Mouse (Mus musculus) macrophage (primary cell): ENCODE data around the gene Slc25a10. TPM values are rescaled to one million over a fixed set of nuclear protein-coding genes. Genes with fewer than 3 reads are reported as not detected.
A peak's percentile ranks its signal among the peaks of the same experiment; 100 is the strongest.

Experiments
- H3K27ac ChIP-seq: fragments of 350-480 bp; formaldehyde crosslinking; 2 replicates; pipeline ENCODE4 v1.9.0; 2021
- H3K36me3 ChIP-seq: fragments of 350-480 bp; formaldehyde crosslinking; 2 replicates; pipeline ENCODE4 v1.9.0; 2021; ENCODE audit errors: inconsistent target
- H3K4me3 ChIP-seq: fragments of 350-480 bp; formaldehyde crosslinking; 2 replicates; pipeline ENCODE4 v1.9.0; 2021; ENCODE audit errors: inconsistent target
- H3K79me2 ChIP-seq: fragments of 350-480 bp; formaldehyde crosslinking; 2 replicates; pipeline ENCODE4 v1.9.0; 2021; ENCODE audit errors: inconsistent target
- WGBS: methylation state at CpG from one replicate; pipeline ENCODE4 v1.1.7; 2026; ENCODE audit warnings: inconsistent platforms; ENCODE audit not compliant: missing documents; 5-methylcytosine and 5-hydroxymethylcytosine counted together
- polyA plus RNA-seq: library from polyadenylated mRNA; stranded (reverse); fragments of 250-400 nt; gene quantifications from 3 replicates; pipeline ENCODE4 v1.2.4, GENCODE M21; 2018; ENCODE audit warnings: inconsistent platforms

Slc25a10 gene
- polyA plus RNA-seq, 1 experiment from 2014 or later: 29.6 TPM

DNA sequence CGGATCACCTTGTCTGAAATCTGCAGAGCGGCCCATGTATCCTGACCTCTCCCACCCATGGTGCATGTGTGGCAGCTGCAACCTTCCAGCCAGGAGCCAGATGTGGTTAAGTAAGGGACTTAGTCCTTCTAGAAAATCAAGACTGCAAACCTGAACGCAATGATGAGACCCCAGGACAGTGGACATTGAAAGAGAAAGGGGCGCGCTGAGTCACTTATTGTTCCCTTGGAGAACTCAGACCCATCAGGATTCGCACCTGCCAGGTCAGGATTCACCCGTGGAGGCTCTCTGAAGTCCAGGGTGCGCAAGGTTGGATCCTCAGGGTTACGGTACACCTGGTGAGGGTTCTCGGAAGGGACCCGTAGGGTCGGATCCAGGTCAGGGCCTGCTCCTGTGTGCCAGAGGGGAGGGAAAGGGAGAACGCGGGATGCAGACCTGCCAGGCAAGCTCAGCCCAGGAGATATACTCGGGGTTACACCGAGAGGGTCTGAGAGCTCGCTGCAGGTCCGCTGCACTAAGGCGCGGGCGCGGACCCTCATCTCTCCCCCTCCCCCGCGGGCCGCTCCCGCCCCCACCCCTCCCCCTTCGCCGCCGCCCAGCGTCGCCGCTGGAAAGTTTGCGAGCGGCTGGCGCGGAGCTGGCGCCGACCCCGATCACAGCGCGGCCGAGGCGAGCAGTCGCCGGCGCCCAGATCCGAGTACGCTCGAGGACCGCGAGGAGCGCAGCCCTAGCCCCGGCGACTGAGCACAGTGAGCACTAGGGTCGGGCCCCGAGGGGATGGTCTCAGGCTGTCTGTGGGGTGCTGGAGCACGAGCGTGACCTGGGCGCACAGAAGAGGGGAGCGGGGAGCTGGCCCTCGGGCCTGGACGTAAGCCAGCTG, 38.7 kb downstream of the Slc25a10 start, which contains the start of gene Gcgr:
Gene Gcgr, plus strand, starts transcription at position 615 of the 880 bp plus-strand sequence.
- H3K27ac ChIP-seq: no peak within 1 kb of the TSS
- H3K4me3 ChIP-seq: no peak within 1 kb of the TSS
- 16% methylated on average over 56 of the region's 62 CpGs for WGBS

DNA sequence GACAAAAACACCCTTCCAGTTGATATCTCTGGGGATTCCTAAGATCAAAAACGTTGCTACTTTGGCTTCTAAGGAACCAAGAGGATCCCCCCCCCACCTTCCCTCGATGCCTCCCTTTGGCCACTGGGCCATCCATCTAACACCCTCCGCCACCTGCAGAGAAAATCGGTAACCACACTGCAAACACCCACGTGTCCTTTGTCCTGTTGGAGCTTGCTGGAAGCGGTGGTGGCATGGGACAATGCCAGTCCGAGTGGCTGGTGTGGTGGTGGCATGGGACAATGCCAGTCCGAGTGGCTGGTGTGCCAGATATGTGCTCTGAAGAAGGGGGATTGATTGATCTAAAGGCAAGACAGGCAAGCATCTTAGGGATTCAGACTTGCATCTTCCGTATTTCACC, 40.0 kb downstream of the Slc25a10 start:
- 44% methylated on average over 9 of the region's 9 CpGs for WGBS
- no peak overlapping the region for H3K27ac ChIP-seq
- no peak overlapping the region for H3K4me3 ChIP-seq
- no peaks in the 10 kb centered on the region for H3K79me2 ChIP-seq
- no peaks in the 10 kb centered on the region for H3K36me3 ChIP-seq

More for the DNA sequence above, 38.7 kb downstream of the Slc25a10 start, which contains the start of gene Gcgr:
- H3K79me2 ChIP-seq: no peaks in the 10 kb centered on the region
- H3K36me3 ChIP-seq: no peaks in the 10 kb centered on the region

DNA sequence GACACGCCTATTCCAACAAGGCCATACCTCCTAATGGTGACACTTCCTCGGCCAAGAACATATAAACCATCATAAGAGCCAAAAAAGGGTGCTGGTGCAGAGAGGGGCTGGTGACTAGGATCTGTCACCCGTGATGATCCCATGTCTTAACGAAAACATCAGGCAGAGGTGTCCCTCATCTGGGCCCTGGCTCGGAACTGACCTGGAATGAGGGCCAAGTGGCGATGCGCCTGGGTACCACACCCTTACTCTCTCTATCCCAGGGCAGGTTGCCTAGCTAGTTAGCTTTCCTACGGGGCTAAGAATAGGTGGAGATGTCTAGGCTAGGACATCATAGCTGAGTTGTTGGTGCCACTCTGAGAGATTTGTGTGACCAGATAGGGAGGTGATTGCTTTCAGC, 42.5 kb downstream of the Slc25a10 start:
- WGBS: 96% methylated on average over 8 of the region's 8 CpGs
- H3K4me3 ChIP-seq: no peak overlapping the region
- no peak overlapping the region for H3K27ac ChIP-seq
- no peaks in the 10 kb centered on the region for H3K36me3 ChIP-seq
- H3K79me2 ChIP-seq: no peaks in the 10 kb centered on the region

DNA sequence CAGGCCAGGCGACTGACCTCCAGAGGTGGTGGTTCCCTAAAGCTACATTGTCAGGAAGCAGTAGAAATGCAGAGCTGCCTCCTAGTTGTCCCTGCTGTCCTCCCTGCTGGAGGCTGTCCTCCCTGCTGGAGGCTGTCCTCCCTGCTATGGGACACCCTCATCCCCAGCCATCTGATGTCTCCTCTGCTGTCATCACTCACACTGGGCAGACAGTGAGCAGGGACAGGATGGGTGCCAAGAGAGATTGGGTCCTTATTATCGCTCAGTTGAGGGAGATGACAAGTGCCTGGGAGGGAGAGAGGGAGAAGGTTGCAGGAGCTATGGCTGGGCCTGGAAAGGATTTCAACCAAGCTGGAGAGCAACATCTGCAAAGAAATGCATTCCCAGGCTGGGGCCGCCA, 43.5 kb downstream of the Slc25a10 start:
- Histone ChIP-seq H3K79me2 (no peaks in the 10 kb centered on the region), H3K36me3 (no peaks in the 10 kb centered on the region), H3K4me3 (no peak overlapping the region), H3K27ac (no peak overlapping the region)
- WGBS: 92% methylated on average over 3 of the region's 3 CpGs

DNA sequence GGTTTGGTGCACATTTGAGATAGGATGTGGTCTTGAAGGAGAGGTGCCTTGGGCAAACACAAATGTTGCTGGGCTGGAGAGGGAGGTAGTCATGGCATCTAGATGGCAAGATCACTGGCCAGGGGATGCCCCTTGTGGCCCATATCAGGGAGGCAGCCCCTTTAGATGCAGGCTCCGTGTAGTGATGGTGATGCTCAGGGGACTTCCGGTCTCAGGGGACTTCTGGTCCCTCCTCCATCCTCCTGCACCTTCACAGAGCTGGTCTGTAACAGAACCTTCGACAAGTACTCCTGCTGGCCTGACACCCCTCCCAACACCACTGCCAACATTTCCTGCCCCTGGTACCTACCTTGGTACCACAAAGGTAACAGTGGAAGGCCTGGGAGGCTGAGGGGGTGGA, 44.2 kb downstream of the Slc25a10 start:
- H3K79me2 ChIP-seq: no peaks in the 10 kb centered on the region
- 87% methylated on average over 3 of the region's 3 CpGs for WGBS
- no peaks in the 10 kb centered on the region for H3K36me3 ChIP-seq

DNA sequence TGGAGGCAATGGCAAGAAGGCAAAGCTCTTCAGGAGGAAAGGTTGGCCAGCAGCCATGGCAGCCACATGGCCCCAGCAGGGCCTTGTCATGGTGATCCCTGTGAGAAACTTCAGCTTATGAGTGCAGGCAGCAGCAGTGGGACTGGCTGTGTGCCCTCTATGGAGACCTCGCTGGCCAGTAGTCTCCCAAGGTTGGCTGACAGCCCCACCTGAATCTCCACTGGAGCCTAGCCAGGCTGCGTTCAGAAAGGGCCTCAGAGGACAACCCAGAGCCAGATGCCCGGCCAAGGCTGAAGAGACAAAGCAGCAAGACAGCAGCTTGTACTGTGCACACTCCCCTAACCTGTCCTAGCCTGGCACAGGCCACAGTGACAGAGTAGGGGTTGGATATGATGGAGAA, 46.8 kb downstream of the Slc25a10 start:
- Histone ChIP-seq H3K27ac (no peak overlapping the region), H3K4me3 (no peak overlapping the region), H3K79me2 (no peaks in the 10 kb centered on the region), H3K36me3 (peaks cover 14% of the 10 kb centered on the region; the same call in 1 of the 2 replicates)
- WGBS: 83% methylated on average over 3 of the region's 3 CpGs

More for the DNA sequence above, 44.2 kb downstream of the Slc25a10 start:
- H3K4me3 ChIP-seq: no peak overlapping the region
- no peak overlapping the region for H3K27ac ChIP-seq

DNA sequence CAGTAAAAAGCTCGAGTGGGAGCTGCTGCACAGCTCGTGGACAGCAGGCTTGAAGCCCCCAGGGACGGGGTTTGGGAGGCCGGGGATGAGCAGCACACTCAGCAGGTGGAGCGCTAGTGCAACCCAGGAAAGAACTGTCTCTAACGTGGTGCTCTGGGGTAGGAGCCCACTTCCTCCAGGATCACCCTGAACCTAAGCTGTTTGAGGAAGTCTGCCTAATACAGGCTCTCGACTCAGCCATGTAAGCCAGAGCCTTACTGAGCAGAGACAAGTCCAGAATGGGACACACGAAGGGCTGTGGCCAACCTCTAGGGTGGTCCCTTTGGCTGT, 47.3 kb downstream of the Slc25a10 start:
- H3K36me3 ChIP-seq: peaks cover 19% of the 10 kb centered on the region; the same call in 1 of the 2 replicates
- 17% methylated on average over 8 of the region's 8 CpGs for WGBS
- H3K27ac ChIP-seq: no peak overlapping the region
- no peaks in the 10 kb centered on the region for H3K79me2 ChIP-seq
- H3K4me3 ChIP-seq: no peak overlapping the region

DNA sequence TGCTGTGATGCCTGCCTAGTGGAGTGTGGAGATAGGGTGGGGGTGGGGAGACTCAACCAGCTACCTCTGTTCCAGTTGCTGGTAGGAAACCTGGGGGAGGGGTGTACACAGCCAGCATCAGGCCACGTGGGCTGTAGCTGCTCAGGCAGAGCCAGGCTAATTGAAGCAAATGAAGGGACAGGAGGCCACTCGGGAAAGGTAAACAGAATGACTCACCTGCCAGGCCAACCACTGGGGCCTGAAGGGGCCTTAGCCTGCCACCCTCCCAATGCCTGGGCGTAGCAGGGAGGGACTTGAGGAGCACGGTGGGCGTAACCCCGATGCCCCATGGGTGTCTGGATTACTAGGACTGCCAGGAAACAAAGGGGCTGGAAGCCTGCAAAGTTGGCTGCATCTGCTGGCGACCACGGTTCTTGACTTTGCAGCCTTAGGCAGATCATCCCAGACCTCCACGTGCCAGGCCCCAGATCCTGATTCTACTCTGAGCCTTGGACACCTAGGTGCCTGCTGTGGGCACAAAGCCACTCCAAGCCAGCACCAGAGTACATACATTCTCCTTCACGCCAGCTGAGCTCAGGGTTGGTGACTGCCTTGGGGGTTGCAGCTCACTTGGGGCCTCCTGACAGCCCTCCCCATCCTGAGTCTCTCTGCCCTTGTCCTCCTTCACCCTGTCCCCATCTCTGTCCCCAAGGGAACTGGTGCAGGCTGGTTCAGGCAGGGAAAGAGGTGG, 47.8 kb downstream of the Slc25a10 start:
- 70% methylated on average over 10 of the region's 10 CpGs for WGBS
- peaks cover 24% of the 10 kb centered on the region for H3K36me3 ChIP-seq
- no peak overlapping the region for H3K27ac ChIP-seq
- no peaks in the 10 kb centered on the region for H3K79me2 ChIP-seq
- H3K4me3 ChIP-seq: no peak overlapping the region

DNA sequence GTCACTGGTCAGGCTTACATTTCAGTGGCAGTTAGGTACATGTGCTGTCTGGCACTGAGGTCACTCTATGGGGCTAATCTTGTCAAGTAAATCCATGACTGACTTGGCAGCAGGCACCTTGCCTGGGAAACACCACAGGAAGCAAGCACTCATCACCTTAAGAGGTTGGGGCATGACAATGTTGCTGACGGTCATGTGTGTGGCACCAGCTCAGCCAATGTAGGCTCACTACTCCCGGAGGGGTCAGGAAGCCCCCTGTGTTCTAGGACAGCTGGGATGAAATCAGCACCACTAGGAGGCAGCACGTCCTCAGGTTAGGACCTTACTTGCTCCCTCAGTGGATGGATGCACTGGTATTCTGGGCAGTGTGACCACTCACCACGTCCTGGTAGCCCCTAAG, 50.3 kb downstream of the Slc25a10 start:
- no peak overlapping the region for H3K27ac ChIP-seq
- WGBS: 73% methylated on average over 4 of the region's 4 CpGs
- no peak overlapping the region for H3K4me3 ChIP-seq
- H3K79me2 ChIP-seq: peaks cover 21% of the 10 kb centered on the region; the same call in 1 of the 2 replicates
- peaks cover 30% of the 10 kb centered on the region for H3K36me3 ChIP-seq

DNA sequence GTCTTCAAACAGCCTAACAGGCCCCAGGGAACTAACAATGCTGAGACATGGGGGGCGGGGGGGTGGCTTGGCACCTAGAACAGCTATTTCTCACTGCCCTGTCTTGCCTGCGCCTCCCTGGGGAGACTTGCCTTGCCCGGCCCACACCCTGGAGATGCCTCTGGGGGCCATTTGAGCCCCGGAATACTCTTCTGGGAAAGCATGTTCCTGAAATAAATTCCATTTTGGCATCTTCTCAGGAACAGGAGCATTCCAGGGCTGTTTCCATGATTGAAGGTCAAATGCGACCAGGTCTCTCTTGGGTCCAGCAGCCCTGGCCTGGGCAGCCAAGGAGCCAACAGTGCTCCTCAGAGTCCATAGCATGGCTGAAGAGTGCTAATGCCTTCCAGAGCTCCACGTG, 50.7 kb downstream of the Slc25a10 start:
- Histone ChIP-seq H3K4me3 (no peak overlapping the region), H3K79me2 (peaks cover 26% of the 10 kb centered on the region; the same call in 1 of the 2 replicates), H3K36me3 (peaks cover 30% of the 10 kb centered on the region), H3K27ac (no peak overlapping the region)
- 94% methylated on average over 6 of the region's 6 CpGs for WGBS

DNA sequence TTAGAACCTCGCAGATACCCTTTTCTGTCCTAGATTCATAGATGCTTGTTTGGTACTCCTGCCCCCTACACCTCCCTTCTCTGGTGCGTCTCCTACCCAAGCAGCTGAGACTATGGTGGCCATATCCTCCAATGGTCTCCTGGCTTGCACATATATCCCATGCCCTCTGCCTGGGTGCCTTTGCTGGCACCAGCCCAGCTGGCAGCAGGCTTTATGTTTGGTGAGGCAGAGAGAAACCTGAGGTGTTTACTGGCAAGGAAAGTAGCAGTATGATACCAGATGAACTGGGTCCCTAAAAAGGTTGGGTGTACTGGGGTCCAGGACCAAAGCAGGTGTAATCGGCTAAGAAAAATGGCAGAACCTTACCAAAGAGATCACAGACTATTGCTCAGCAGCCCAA, 54.3 kb downstream of the Slc25a10 start:
- WGBS: 97% methylated on average over 3 of the region's 3 CpGs
- peaks cover 30% of the 10 kb centered on the region for H3K36me3 ChIP-seq
- peaks cover 44% of the 10 kb centered on the region for H3K79me2 ChIP-seq
- no peak overlapping the region for H3K27ac ChIP-seq
- H3K4me3 ChIP-seq: no peak overlapping the region

DNA sequence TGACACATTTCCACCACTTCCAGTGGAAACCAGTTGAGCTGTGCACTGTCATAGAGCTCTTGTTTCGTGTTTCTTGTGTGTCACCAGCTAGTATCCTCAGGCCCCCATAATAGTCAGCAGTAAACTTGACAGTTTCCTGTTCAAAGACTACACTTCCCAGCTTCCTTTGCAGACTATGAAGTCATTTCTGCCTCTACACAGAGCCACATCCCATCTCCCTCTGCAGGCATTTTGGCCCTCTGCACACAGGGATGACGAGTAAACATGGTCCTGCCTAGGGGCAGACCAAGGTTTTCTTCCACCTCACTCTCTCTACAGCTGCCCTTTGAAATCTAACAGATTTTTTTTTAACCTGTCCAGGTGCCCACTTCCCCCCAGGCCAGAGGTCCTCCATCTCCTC, 55.8 kb downstream of the Slc25a10 start:
- H3K79me2 ChIP-seq: peaks cover 44% of the 10 kb centered on the region
- peaks cover 26% of the 10 kb centered on the region for H3K36me3 ChIP-seq
- WGBS: 49% methylated on average over 2 of the region's 2 CpGs
- no peak overlapping the region for H3K4me3 ChIP-seq
- peak overlapping the region; percentile 83 for H3K27ac ChIP-seq

DNA sequence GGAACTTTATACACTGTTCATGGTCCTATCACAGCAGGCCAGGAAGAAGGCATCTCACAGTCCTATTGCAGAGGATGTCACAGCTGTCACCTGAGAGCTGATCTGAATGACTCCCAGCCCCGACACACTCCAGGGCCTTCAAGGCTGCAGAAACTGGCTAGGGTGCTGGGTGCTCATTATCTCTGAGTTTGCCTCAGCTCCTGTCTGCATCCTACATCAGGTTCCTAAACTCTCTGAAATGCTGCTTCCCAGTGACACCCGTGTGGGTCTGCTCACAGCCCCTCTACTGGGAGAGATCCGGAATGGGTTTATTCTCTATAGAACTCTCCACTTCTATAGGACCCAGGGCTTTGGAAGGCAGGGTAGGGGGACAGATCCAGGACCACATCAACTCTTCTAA, 56.6 kb downstream of the Slc25a10 start:
- Histone ChIP-seq H3K79me2 (peaks cover 44% of the 10 kb centered on the region), H3K36me3 (peaks cover 19% of the 10 kb centered on the region), H3K4me3 (peak overlapping the region; percentile 69), H3K27ac (peak overlapping the region; percentile 83)
- WGBS: 88% methylated on average over 3 of the region's 3 CpGs

DNA sequence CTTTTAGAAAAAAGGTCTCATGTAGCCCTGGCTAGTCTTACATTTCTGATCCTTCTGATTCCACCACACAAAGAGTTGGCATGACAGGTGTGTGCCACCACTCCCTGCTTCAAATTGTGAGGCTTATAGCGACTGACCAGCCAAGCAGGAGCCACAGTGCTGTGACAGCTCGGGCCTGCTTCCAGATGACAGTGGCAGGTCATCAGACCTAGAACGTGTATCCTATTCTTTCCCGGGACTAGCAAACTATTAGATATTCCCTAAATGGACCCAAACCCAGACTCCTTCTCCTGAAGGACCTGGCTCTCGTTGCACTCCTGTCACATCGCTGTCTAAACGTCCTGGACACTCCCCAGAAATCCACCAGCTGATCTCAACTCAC, 57.1 kb downstream of the Slc25a10 start:
- peaks cover 13% of the 10 kb centered on the region for H3K36me3 ChIP-seq
- H3K27ac ChIP-seq: peak overlapping the region; percentile 83
- whole genome bisulfite sequencing: 13% methylated on average over 7 of the region's 7 CpGs
- H3K4me3 ChIP-seq: peak overlapping the region; percentile 69
- peaks cover 44% of the 10 kb centered on the region for H3K79me2 ChIP-seq
